Mouse (Mus musculus) cerebellum, postnatal 10 days (tissue): Measurements from ENCODE around the gene Vangl1.

Experiments used
- DNase-seq, 2 experiments: peaks; one replicate each; pipeline ENCODE4 v3.0.0; 2021; ENCODE audit warnings: mixed read lengths in 2 of 2

Vangl1 gene

DNA sequence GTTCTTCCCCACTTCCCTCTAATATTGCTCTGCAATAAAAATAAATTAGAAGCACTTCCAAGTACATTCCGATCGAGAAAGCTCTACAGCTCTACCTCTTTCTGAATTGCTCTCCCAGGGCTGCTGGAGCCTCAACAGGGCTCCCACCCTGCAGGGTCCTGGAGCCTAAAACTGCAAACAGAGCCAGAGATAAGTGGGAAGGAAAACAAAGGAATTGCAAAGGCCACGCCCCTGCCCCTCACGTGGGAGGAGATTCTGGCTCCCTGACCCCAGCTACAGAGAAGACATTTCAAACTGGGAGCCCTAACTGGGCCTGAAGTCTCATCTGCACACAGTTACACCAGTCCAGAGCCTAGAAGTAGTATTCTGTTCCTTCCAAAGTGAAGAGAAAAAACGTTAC is 6.7 kb downstream of the Vangl1 start:
- no peak for DNase-seq

DNA sequence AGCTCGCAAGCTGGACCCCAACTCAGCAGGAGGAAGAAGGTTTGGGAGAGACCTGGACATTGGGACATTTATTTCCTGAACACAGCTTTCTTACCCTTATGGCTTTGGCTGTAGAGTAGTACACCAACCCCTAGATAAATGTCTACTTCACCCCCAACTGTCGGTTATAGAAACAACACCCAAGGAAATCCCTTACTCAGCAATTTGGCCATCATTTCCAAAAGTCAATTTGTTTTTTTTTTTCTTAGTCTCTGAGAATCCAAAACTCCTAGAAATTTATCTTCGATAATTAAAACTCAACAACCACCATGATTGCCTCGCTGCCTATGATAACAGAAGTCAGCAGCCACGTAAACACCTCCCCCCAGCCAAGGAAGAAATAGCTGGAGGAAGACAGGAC is 7.3 kb downstream of the Vangl1 start:
- DNase-seq = no peak

DNA sequence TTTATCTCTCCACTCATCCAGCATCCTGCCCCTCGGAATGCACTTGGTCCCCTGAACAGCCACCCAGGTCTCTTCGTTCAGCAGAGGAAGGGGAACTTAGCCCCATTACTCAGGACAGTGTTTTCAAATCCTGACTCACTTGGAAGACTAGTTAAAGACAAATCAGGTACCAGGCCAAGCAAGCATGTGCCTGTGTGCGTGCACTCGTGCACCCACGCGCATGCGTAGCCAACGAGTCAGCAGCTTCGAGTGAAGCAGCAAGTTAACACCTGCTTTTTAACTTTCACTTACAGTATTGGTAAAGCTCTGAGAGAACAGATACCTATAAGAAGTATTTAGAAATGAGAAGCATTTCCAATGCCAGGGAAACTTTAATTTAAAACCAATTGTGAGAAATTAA is 8.3 kb downstream of the Vangl1 start:
- DNase-seq = no peak

DNA sequence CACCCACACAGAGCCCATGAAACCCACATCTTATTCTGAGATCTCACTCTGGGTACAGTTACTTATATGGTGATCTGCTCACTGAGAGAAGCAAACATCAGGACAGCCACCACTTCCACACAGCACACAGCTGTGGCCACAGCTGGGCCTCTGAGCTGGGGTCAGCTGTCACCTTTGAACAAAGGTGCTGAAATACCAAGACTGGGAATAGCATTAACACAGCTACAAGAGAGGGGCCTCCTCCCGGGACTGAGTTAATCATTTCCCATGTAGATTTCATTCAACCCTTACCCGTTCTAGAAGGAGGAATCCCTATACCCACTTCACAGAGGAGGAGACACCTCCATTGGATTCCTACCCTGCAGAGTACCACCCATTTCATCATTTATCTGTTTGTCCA is 8.7 kb downstream of the Vangl1 start:
- no peak for DNase-seq

GRCm38 (mm10) chr3:102194291-102195051 is 10.0 kb downstream of the Vangl1 start:
- no peak for DNase-seq

- peak in 1 of 2 experiments; percentile 42 for DNase-seq
Observed at GRCm38 (mm10) chr3:102193488-102194290, 10.8 kb downstream of the Vangl1 start.

DNA sequence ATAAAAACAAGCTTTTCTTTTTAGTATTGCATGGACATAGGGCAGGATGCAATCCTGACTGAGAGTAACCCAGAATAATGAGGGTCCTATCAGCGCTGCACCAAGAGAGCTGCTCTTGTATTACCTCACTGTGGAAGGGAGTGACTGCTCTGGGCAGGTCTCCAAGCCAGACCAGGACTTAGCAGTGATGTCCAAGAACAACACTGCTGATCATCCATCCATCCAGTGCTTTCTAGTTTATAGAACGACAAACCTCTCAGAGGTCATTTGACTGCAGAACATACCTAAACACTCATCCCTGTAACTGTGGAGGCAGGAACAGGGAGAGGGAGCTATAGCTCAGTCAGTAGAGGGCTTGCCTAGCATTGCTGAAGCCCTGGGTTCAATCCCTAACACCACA is 11.9 kb downstream of the Vangl1 start:
- DNase-seq = no peak

DNA sequence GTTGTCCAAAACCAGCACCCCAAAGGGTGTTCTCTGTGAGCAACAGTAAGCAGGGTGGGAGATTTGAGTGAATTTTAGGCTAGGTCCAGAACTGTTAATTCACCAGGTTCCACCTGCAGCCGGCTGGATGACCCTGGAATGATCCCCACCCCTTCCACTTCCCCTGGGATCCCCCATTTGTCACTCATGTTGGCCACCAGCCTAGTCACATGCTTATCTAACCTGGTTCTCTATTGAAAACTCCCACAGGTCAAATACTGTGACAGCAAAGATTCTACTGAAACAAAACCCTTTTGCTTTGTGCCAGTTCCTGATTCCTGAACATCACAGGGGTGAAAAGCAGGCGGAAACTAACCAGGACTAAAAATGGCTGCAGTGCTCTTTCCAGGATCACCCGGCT is 12.9 kb downstream of the Vangl1 start:
- DNase-seq = no peak

DNA sequence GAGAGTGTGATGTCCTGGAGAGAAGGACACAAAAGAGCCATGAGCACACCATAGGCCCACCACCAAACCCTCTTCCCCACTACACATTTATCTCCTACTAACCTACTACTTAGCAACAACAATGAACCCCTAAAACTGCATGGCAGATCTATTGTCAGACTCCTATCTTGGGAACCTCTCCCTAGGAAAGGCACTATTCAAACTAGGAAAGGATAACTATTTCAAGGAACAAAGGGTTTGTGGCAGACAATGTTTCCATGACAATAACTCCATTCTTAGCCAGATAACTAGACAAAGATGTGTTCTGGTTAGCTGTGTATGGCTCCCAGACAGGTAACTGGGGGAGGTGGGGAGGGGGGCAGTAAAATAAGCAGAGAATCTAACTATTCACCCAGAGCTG is 13.9 kb downstream of the Vangl1 start:
- DNase-seq = no peak

- DNase-seq = no peak
Observed at GRCm38 (mm10) chr3:102190015-102190414, 14.5 kb downstream of the Vangl1 start.

- DNase-seq = no peak
Observed at GRCm38 (mm10) chr3:102188972-102189371, 15.5 kb downstream of the Vangl1 start.

DNA sequence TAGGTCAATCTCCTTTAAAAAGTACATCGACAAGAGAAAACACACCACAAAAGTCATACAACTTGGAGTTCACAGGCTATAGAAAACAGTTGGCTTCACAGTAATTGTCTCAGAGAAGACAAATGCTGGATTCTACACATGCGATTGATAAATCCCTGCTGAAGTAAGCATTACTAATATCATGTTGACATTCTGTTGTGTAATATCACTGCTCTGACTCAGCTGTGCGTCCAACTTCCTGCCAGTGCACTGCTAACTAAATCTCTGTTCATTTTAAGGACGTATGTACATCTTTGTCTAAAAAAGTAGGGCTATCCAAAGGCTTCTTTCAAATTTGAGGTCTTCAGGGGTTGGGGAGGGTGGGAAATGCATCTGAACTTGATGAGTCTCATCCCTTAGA is 17.1 kb downstream of the Vangl1 start:
- DNase-seq = no peak

DNA sequence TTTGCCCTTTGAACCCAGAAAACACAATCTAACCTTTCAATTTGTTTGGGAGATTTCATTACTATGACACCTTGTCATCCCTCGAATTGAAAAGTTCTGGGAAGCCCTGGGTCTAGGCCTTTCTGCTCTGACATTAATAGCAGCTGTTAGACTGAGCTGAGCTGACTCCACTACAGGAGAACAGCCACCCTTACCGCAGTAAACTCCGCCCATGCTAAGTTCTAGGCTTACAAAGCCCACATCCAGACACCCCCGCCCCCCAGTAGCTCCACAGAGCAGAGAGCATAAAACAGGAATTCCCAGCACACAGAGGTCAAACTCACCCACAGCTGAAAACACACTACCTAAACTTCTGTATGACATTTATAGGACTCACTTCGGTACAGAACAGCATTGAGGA is 19.8 kb downstream of the Vangl1 start:
- DNase-seq = no peak

- DNase-seq = no peak
Observed at GRCm38 (mm10) chr3:102182601-102183000, 21.9 kb downstream of the Vangl1 start.

- no peak for DNase-seq
Observed at GRCm38 (mm10) chr3:102181191-102181590, 23.3 kb downstream of the Vangl1 start.

- peak; percentile 83 to 88 for DNase-seq
Observed at GRCm38 (mm10) chr3:102180746-102181145, 23.7 kb downstream of the Vangl1 start.

- no peak for DNase-seq
Observed at GRCm38 (mm10) chr3:102179869-102180268, 24.6 kb downstream of the Vangl1 start.

DNA sequence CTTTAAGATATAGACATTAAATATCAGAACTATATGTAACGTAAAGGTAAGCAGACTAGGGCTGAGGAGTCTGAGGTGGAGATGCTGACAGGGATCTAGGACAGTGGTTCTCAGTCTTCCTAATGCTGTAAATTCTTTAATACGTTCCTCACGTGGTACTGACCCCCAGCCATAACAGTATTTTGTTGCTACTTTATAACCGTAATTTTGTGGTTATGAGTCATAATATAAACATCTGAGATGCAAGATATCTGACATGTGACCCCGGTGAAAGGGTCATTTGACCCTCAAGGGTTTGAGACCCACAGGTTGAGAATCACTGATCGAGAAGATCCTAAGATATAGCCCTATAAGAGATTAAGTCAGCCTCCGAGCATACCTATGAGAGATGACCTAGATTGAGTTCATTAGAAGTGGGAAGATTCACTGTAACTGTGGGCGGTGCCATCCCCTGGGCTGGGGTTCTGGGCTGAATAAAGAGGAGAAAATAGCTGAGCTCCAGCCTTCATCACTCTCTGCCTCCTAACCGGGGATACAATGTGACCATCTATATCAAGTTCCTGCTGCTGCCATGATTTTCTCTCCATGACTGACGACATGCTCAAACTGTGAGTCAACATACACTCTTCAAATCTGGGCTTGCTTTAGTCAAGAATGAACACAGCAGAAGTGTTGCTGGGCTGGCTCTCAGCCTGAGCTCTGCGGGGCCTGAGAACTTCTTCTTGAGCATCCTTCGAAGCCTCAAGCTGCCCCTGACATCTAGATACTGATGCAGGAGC is 26.5 kb downstream of the Vangl1 start:
- DNase-seq = no peak

- DNase-seq = no peak
Observed at GRCm38 (mm10) chr3:102176116-102176515, 28.4 kb downstream of the Vangl1 start.

- no peak for DNase-seq
Observed at GRCm38 (mm10) chr3:102175701-102176100, 28.8 kb downstream of the Vangl1 start.

DNA sequence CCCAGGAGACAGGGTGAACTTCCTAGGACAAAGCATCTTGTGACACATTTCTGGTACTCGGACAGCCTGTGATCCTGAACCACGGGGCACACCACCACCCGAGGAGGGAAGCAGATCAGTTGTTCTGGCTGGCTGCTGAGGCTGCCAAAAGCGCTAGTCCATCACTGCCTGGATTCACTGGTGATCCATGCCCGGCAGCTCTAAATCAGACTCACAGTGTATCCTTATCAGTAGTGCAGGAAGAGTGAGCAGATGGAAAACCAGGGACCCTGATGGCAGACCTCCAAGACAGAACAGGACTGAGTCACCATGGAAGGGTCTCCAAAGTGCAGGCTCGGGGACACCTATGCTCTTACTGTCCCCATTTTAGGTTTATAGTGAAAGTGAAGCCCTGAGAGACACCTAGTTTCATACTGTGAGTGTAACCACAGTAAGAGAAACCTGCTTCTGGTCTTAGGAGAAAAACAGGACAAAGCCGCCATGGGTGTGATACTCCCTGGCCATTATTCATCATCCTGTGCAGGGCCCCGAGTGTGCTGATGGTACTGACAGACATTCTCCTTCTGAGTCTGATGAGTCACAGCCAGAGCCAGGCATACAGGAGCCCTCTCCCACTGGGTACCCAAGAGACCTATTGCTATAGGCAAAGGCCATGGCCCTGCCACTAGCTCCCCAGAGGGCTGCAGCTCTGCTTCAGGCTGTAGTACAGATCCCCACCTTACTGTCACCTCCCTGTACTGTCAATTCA is 30.2 kb downstream of the Vangl1 start:
- DNase-seq = peak in 1 of 2 experiments; percentile 54

GRCm38 (mm10) chr3:102169197-102169905 is 35.1 kb downstream of the Vangl1 start:
- peak; percentile 97 to 99 for DNase-seq
